Mouse (Mus musculus): ENCODE measurements around the gene Cbfa2t2.

Gene Cbfa2t2

DNA sequence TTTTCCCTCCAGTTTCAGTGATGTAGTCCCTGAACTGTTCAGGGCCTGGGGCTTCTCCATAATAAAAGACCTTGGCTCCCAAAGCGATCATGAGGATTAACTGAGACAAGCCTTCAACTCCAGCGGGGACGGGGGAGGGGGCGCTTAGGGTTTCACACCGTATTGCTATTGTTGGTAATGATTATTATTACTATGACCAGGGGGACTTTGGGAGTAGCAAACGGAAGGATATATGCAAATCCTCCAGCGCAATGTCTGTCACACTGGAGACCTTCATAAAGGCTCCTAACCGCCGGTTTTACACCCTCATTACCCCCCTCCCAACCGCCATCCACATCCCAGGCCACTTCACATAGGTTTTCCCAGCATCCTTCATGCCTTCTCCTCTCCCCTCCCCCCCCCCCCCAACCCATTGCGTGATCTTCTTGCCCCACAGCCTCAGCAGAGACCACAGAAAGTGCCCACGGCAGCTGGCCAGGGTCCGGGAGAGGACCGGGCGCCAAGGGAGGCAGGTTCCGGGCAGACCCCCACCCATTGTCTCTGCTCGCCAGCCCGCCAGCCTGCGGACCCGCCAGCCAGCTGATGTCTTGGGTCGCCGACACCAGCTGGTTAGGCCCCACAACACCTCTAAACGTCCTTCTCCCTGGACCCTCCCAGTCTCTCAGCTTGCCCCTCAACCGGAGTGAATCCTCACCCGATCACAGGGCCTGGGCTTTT is 9.9 kb upstream of the Cbfa2t2 start:
- DNase-seq (ENCODE audit: low read depth): no peak

DNA sequence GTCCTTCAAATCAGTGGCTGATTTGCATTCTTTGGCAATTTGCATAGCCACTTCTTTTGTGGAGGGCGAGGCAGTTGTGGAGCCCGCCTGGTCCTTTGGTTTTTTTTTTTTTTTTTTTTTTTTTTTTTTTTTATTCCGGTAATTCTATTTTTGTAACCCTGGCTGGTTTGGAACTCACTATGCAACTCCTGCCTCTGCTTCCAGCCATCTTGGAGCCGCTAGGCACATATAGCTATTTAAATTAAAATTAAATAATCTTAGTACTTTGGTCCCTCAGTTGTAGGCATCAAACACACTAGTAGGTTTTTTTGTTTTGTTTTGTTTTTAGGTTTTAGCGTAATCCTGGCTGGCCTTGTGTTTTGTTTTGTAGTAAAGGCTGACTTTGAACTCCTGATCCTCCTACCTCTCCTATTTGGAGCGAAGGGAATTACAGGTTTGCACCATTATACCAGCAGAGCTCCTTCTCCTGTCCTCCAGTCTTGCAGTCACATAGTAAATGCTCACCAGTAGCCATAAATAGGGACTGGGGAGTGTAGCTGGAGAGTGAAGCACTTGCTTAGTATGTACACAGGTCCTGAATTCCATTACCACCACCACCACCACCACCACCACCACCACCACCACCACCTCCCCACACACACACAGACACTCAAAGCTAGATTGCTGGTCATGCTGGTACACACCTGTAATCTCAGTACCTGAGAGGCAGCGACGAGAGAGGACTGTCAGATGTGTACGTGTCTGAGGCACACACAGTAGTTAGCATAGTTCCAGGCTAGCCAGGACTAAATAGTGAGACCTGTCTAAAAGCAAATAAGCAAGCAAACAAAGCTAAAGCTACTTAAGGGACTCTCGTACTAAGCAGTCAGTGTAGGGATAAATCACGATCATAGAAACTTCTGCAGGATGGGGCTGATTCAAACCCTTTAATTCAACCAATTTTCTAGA is 9.1 kb upstream of the Cbfa2t2 start:
- no peak for DNase-seq (ENCODE audit: low read depth)

DNA sequence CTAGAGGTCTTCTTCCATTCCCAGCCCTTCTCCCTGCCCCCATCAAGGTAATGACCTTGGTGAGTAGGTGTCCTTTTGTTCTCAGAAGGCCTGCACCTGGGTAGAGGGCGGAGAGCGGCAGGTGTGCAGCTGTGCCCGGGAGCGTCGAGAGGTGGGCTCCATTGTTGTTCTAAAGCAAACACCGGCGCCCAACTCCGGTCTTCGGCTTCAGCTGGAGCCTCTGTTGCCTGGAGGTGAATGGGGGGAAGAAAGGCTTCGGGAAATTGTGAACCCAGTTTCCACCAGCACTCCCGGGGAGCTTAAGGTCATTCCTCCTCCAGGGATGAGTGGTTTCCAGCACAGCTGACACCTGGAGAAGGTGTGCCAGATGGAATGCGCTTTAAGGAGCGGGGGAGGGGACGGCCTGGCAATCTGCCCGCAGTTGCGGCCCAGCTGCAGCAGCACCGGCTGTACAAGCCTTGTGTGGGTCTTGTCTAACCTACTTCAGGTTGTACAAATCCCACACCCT is 8.4 kb upstream of the Cbfa2t2 start:
- DNase-seq (ENCODE audit: low read depth): no peak

DNA sequence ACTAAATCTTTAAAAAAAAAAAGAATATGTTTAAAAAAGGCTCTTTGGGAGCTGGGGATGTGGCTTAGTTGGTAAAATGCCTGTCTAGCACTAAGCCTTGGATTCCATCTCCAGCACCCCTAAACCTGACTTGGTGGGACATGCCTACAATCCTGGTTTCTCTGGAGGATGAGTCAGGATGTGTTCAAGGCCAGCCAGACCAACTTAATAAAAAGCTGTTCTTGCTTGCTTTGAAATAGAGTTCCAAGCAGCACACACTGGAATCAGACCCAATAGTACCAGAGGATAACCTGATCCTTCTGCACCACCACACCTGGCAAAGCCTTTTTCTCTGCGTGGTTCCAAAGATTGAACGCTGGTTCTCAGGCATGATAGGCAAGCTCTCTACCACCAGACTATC is 5.7 kb upstream of the Cbfa2t2 start:
- DNase-seq (ENCODE audit: low read depth): no peak

DNA sequence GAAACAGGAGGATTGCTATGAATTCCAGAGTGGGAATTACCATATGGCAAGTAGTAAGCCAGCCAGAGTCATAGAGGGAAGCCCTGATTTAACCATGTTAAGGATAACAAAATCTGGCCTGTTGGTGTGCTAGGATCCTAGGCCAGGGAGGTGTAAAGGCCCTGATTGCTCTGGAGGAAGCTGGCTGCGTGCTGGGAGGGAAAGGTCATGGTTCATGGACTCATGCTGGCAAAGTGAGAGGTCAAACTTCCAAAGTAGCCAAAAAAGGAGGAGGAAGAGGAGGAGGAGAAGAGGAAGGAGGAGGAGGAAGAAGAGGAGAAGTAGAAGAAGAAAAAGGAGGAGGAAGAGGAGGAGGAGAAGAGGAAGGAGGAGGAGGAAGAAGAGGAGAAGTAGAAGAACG is 3.6 kb upstream of the Cbfa2t2 start:
- no peak for DNase-seq (ENCODE audit: low read depth)

DNA sequence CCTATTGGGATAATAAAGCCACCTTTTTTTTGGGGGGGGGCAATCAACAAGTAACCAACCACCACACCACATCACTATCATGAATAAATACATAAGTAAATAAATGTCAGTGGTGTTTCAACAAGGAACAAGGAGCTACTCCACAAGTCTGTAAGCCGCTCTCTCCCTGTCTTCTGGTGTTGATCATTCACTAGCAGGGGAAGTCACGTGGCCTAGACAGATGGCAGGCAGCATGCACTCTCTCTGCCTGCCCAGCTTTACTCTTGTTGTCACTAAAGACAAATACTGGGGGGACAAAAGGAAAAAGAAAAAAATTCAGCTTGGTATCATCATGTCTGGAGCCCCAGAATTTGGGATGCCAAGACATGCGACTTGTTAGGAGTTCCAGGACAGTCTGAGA is 2.9 kb upstream of the Cbfa2t2 start:
- no peak for DNase-seq (ENCODE audit: low read depth)

DNA sequence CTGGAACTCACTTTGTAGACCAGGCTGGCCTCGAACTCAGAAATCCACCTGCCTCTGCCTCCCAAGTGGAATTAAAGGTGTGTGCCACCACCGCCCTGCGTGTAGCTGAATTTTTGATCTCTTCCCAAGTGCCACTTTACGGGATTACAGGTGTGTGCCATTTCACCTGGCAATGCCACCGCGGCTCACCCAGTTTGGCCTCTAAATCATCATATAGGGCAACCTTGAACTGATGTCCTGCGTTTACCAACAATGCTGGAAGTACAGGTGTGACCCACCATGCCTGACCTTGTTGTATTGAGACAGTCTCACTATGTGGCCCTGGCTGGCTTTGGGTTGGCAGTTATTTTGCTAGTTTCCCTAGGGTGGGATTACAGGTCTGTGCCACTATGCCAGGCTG is 1.6 kb upstream of the Cbfa2t2 start:
- DNase-seq (ENCODE audit: low read depth): no peak

DNA sequence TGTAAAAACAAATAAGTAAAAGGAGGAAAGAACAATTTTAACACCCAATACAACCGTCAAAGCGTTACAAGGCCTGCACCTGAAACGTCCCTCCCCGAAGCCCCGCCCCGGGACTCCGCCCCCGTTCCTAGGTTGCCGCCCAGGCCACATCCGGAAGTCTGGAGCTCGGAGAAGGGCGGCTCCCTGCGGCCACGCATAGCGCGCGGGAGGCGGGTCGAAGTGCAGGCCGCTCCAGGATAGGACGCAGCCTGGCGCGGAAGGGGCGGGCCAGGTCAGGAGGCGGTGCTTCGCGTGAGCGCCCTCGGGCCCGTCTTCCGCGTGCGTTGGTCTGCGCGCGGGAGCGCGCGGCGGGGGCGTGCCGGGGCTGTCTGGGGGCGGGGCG is 214 bp upstream of the Cbfa2t2 start:
- DNase-seq (ENCODE audit: low read depth): peak; percentile 95

DNA sequence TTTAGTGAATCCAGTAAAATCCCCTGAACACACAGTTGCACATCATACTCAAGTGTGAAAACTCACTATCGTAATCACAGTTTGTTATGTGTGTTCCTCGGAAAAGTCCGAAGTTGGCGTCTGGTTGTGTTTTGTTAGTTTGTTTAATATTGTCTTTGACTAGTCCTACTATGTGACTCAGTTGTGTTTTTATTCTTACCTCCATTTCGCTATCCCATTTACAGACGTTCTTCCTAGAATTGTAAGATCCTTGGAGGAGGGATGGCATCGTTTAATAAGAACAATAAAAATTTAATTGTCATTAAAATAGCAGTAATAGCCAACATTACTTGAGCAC is 878 bp downstream of the Cbfa2t2 start:
- DNase-seq (ENCODE audit: low read depth): no peak

DNA sequence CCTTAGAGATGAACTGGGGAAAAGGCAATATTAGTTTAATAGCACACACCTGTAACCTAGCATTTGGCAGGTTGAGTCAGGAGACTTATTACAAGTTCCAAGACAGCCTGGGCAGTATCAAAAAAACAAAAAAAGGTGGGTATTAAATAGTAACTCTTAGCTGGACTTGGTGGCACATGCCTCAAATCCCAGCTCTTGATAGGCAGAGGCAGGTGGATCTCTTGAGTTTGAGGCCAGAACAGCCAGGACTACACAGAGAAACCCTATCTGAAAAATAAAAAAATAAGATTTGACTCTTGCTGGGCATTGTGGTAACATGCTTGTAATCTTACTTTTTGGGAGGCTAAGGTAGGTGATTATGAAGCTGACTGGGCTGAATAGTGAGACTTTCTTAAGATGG is 4.2 kb downstream of the Cbfa2t2 start:
- DNase-seq (ENCODE audit: low read depth): no peak

DNA sequence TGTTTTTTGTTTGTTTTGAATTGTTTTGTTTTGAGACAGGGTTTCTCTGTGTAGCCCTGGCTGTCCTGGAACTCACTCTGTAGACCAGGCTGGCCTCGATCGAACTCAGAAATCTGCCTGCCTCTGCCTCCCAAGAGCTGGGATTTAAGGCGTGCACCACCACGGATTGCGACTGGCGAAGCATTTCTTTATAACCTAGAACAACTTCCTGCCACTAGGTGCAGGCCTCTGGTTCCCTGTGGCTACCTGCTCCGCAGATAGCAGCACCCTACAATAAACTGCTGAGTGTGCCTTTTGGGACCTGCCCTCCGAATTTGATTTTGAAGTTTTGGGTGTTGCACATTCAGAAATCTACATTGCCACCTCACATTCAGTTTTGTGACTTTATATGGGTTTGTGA is 11.5 kb downstream of the Cbfa2t2 start:
- no peak for DNase-seq (ENCODE audit: low read depth)

DNA sequence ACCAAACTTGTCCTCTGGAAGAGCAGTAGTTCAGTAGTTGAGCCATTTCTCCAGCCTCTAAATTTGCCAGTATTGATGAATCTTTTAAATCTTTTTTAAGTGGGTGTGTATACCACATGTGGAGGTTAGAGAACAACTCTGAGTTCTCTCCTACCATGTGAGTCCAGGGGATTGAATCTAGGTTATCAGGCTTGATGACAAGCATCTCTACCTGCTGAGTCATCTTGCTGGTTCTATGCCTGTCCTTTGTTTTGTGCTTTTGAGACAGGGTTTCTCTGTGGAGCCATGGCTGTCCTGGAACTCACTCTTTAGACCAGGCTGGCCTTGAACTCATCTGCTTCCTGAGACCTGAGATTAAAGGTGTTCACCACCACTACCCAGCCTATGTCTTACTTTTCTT is 12.4 kb downstream of the Cbfa2t2 start:
- no peak for DNase-seq (ENCODE audit: low read depth)

DNA sequence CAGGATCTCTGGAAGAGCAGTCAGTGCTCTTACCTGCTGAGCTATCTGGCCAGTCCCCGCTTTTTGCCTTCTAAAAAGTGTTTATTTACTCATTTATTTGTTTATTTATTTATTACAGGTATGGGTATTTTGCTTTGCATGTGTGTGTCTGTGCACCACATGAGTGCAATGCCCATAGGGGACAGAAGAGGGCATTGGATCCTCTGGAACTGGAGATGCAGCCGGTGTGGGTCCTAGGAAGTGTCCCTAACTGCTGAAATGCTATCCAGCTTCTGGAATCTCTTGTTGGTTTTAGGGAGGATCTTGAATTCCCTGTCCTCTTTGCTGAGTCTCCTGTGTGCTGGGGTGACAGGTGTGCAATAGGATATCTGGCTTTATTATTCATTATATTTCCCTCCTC is 16.7 kb downstream of the Cbfa2t2 start:
- DNase-seq (ENCODE audit: low read depth): no peak

DNA sequence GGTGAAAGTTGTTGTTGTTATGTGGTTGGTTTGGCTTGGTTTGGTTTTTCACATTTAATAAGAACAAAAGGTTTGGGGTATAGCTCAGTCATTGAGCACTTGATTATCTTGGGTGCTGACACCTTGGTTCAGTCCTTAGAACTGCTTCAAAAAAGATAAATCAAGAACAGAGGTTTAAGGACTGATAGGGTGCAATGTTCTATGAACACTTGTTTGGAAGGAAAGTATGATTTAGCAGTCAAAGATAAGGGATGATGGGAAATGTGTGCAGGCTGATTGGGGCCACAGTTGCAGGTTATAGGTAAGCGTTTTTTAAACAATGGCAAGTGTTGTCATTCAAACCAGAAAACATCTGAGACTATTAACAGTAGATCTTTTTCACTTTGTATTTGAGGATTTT is 17.8 kb downstream of the Cbfa2t2 start:
- DNase-seq (ENCODE audit: low read depth): no peak

DNA sequence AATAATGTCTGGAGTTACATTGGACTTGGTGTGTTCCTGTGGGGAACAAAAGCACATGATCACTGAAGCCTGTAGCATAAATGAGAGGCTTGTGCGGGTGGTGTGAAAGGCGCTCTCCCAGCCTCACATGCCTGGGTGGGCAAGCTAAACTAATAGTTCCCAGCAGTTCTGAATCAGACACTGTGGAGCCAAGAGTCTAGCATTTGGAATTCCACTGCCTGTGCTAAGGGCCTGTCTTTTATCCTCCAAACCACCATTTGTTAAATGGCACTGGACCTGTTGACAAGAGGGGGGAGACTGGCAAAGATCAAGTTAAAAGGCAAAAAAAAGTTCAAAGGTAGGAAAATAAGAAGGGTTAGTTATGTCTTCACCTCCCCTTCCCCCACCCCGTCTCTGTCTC is 18.3 kb downstream of the Cbfa2t2 start:
- no peak for DNase-seq (ENCODE audit: low read depth)

DNA sequence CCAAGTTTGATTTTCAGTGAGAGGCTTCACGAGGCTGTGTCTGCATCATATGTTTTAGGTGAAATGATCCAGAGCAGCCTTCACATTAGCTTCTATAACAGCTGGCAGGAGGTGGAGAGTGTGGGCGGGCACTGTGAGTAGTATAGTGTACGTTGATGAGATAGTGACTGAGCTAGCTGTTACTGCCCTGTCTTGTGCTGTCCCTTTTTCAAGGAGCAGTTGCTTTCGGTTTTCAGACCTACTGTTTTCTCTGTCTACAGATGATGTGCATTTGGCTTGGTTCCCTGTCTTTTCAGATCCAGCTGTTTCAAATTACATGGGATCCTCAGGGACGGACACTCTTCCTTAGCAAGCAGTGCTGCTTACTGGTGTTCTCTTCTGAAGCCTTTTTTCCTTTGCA is 19.5 kb downstream of the Cbfa2t2 start:
- DNase-seq (ENCODE audit: low read depth): no peak

DNA sequence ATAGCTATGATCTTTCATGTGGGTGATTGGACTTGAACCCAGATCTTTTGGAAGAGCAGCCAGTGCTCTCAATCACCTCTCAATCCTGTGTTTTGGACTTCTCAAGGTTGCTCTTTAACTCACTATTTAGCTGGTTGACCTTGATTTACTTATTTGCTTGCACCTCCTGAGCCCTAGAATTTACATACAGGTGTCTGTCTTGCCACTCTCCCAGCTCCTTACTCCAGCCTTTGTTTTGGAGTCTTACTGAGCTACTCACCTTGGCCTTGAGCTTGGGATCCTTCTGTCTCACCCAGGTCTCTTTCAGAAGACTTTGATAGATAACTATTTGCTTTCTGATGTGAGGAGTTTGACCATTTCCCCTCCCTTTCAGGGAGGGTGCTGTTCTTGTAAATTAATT is 20.3 kb downstream of the Cbfa2t2 start:
- DNase-seq (ENCODE audit: low read depth): no peak

DNA sequence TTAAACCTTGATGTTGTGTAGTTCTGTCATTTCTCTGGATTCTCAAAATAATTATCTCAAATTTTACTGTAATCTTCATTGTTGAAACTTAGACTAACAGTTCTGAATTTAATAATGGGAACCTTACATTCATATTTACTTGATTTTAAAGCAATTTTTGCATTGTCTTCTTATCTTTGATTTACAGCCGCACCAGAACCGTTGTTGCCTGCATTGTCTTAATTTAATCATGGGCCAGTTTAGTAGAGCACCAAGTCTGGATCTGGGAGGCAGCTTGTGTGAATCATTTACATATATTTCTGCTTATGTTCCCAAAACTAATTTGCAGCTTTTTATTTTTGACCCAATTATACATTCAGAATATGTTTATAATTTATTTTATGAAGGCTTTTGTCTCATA is 23.0 kb downstream of the Cbfa2t2 start:
- no peak for DNase-seq (ENCODE audit: low read depth)

DNA sequence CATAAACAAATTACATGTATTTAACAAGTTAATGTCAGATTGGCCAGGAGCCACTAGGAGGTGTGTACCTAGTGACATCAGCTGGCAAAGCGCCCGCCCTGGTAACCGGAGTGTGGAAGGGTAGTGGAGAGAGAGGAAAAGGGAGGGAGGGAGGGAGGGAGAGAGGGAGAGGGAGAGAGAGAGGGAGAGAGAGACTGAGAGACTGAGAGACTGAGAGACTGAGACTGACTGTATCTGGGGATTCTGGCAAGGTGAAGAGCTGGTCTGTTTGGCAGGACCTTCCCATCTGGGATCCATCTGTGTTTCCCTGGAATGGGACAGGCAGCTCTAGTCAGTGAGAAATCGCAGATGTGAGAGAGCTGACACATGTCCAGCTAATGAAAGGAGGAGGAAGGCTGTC is 23.6 kb downstream of the Cbfa2t2 start:
- DNase-seq (ENCODE audit: low read depth): no peak

DNA sequence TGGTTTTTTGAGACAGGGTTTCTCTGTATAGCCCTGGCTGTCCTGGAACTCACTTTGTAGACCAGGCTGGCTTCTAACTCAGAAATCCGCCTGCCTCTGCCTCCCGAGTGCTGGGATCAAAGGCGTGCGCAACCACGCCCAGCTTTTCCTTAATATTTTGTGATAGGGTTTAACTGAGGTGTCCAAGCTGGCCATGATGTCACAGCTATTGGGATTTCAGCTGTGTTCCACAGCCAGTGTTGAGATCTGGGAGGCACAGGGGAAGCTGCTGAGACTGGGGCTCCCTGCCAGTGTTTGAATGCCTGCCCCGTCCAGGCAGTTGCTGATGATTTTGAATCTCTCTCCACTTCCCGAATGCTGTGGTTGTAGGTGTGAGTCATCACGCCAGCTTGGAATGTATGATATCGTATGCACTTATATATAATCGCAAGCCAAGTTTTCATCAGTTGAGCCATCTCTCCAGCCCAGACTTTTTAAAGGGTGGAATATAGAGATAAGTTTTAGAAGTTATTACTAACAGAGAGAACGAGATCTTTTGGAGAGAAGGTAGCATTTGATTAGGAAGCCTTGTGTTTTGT is 27.4 kb downstream of the Cbfa2t2 start:
- peak; percentile 47 for DNase-seq (ENCODE audit: low read depth)

DNA sequence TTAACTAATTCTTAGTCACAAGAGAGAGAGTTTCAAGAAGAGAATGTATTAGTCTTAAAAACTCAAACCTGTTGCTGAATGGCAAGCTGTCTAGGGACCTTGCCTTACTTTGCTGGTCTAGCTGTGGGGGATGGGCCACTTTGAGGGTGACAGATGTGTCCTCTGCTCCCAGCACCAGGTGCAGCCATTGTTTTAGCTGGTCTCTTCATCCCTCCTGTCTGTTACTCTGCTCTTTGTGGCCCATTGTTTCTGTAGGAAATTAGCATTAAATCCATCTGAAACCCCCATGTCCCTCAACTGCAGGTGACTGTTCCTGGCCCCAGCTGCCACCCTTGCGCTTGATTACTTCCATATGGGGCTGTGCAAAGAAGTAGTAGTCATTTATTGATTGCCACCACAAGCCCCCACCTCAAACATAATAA is 29.6 kb downstream of the Cbfa2t2 start:
- DNase-seq (ENCODE audit: low read depth): no peak

DNA sequence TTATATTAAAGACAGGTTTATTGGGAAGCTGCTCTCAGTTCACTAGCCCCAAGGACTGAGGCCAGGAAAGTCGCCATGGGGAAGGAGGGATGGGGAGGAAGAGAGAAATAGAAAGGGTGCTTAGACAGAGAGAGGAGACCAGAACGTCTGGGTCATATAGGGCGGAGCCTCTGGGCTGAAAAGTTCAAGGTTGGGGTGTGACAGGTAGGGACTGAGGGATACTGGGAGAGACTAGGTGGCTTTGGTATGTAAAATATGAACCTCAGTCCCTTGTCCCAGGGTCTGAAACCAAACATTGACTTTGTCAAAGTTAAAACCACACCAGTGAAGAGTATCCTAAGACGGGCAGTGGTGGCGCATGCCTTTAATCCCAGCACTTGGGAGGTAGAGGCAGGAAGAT is 30.9 kb downstream of the Cbfa2t2 start:
- DNase-seq (ENCODE audit: low read depth): no peak

Data from c-Kit-positive CD71-negative TER-119-negative erythroid progenitor cells, embryonic 14.5 days (primary cell).